Mouse (Mus musculus) brain, adult 2 months (tissue): ENCODE measurements around the gene Arhgap5.
A peak's percentile ranks its signal among the peaks of the same experiment; 100 is the strongest.
"Not testable (repeated sequence)": the region's sequence is repeated elsewhere in the genome, so short reads cannot be mapped to it uniquely, and the experiment has no call there.

ENCODE experiments used
- DNase-seq: peaks from one replicate; pipeline ENCODE4 v3.0.0; 2011; ENCODE audit warnings: low read depth, low spot score

The Arhgap5 gene

DNA sequence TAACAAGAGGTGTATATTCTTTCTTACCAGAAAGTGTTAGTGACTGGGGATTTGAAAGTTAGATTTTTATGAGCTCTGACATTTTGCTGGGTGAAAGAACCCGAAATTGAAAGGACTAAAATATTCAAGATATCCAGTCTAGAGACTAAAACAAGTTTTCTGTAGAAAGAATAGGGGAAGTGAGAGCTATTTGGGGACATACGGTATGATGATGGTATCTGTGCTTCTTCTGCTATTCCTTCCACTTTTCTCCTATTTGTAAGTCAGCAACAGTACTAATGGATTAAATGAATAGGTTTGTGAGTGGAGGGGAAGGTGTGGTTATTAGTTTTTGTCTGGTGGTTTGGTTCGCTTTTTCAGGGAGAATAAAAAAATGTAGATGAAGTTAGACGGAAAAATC is 37.5 kb downstream of the Arhgap5 start:
- no peak for DNase-seq

DNA sequence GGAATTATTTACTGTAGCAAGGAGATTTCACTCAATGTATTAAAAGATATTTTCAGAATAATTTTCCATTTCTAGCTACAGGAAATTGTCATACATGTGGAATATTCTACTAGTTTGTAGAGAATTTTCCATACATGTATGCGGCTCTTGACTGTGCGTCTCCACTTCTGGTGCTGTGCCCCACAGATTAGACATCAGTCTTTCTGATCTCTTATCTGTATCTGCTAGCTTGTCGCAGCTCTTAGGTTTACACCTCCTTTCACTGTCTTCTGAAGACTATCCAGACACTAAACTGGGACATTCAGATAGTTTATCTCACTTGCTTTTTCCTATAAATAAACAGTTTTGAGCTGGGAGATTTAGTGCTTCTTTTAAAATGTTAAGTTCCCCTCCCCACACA is 40.8 kb downstream of the Arhgap5 start:
- no peak for DNase-seq

DNA sequence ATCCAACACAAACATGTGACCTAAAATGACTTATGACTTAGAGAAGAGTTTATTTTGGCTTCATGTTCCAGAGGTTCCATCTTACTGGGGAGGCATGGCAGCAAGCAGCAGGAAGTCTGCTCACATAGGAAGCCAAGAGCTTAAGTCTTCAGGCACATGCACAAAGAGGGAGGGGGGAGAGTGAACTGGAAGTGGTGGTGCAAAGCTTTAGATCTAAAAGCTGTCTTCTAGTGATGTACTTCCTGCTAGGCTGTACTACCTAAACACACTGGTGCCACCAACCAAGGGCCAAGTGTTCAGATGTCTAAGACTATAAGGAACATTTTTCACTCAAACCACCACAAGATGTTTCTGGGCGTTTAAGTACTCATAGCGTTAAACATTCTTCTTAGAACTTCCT is 48.3 kb downstream of the Arhgap5 start:
- DNase-seq = no peak

DNA sequence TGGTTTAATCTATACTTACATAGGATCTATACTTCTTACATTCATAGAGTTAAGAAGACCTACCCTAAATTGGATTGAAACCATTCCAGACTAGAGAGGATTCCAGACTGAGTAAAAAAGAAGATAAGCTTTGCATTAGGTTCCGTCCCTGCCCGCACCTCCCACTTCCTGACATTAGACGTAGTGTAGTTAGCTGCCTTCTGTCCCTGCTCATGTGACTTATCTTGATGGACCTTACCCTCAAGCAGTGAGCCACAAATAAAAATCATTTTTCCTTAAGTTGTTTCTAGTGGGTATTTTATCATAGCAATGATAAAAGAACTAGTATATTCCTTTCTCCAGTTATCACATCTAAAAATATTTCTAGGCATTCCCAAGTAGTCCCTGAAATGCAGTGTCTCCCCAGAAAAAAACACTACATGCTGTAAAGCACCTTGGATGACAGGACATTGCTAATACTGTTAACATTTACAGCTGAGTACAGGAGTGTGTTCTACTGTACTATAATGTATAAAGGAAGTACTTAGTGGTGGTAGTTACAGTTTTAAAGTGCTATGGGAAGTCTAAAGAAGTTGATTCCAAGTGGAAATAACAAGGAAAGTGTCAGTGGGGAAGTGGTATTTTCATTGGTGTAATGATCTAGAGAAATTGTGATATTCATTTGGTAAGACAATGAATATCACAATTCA is 51.6 kb downstream of the Arhgap5 start:
- no peak for DNase-seq

DNA sequence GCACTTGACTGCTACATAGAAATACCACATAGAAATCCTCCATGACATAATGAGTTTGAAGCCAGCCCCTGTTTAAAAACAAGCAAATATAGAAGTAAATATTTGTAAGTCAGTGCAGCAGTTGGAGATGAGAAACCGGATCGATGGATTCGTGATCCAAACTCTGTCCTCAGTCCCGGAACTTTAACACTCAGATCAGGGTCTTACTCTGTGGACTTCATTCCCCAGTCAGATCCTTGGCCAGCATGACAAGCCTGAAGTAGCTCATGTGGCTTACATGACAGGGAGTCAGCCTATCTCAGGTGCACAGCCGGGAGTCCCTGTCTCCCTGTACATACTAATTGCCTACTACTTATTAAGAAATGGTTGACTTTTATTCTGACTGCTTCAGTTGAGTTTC is 61.9 kb downstream of the Arhgap5 start:
- DNase-seq = no peak

DNA sequence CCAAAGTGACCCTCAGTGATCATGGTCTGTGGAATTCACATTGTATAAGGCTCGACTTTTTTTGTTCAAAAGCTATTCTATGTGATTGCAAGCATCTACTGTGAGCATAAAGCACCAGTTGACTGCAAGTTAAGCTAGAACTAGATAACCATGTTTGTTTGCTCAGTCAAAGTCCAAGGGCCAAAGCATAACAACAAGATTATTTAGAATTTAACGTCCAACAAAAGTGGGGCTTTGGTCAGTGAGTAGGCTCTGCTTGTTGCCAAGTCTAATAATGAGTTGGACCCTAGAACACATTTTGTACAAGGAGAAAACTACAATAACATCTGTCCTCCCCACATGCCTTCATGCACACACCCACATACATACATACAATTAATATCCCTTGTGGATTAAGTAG is 69.6 kb downstream of the Arhgap5 start:
- no peak for DNase-seq

DNA sequence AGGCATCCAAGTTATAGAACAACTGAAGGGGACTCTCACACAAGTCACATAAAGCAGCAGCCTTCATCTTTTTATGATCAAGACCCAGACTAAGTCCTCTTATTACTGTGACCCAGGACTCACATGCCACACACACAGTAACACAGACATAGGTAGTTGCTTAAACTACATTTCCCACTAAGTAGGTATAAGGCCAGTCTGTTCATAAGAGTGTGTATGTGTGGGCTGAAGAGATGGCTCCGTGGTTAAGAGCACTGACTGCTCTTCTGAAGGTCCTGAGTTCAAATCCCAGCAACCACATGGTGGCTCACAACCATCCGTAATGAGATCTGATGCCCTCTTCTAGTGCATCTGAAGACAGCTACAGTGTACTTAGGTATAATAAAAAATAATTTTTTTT is 82.7 kb downstream of the Arhgap5 start:
- not testable (repeated sequence) for DNase-seq

DNA sequence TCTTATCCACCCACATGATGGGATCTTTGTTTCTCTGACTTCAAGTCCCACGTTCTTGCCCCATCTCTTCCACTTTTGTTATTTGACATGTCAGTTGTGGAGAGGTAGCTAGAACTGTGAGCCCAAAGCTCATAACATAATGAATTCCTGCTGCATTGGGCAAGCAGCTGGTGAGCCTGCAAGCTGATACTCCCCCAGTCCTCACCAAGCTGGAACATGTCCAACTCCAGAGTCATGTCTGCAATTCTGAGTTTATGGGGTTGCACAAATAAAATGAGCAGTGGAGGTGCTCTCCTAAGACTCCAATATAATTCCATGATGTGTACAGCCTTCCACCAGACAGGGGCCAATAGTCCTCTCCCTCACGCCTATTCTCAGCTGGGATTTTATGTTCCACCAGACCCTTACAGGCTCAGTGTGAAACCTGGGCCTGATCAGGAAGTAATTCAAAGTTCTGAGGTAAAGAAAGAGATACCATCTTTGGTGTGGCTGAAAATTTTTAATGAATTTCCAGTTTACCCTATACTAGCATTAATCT is 83.8 kb downstream of the Arhgap5 start:
- peak; percentile 71 for DNase-seq

DNA sequence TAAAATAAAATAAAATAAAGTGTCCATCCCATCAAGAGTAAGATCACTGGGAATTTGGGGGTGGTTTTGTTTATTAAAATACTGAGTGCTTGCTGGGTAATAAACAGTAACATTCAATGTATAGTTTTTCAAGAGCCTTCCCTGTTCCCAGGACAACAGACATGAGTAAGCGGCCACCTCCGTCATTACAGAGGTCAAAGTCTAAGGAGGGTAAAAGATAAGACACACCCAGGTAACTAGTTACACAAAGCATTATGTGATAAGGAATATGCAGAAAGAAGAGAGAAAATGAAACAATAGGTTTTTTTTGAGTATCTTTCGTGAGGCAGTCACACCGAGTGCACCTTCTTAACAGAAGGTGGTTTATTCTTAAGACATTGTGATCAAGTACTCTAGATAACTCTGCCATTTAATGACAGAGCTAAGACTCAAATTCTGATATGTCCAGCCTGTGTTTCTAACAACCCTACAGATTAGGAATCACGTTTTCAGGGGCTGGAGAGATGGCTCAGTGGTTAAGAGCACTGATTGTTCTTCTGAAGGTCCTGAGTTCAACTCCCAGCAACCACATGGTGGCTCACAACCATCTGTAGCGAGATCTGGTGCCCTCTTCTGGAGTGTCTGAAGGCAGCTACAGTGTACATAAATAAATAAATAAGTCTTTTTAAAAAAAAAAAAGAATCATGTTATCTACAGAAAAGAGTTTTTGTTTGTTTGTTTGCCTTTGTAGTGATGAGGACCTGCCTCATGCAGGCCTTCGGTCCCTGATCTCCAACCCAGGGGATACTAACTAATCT is 91.8 kb downstream of the Arhgap5 start:
- DNase-seq = no peak

DNA sequence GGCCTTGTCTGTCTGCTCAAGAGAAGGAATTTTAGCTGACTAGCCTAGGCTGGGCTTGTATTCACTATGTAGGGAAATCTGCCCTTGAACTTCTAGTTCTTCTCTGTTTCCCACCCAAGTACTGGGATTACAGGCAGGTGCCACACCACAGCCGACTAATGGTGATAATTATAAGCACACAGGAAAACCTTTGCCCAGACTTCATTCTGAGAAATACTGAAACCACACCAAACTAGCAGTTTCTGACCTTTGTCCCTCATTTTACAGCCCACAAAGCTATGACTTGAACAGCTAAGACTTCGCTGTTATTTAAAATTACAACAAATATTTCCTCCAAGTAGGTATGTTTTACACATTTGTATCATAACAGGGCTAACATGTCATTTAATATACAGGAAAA is 98.7 kb downstream of the Arhgap5 start:
- peak; percentile 25 for DNase-seq

DNA sequence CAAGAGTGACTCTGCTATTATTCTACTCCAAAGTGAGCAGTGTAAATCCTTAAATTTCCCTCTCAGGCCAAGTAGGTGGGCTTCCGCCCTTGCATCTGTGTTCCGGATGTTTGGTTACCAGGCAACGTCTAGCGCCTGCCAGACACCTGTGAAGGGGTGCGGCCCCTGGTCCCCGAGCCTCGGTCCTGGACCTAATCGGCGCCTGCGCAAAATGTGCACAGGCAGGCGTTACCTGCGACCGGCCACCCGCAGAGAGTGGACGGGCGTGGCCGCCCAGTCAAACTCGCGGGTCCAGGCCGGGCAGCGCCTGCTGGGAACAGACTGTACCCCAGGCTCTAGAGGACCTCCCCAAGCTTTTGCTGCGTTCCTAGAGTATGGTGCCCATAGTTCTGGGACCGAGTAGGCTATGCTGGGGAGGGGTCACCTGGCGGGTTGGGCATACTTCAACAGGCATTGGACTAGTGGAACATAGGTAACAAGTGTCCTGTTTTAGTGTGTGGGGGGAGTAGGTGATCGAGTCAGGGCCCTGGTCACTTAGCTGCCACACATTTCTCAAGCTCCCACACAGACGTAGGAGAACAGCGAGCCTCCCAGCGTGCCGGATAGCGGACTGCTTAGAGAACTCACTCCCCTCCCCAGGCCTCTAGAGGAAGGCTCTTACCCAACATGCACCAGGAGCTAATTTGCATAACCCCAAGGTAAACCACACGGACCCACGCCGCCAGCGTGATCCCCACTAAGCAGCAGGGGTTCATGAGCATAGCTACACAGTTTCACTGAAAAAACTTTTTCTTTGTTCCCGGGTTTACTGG is 99.3 kb downstream of the Arhgap5 start:
- DNase-seq = peak; percentile 98

DNA sequence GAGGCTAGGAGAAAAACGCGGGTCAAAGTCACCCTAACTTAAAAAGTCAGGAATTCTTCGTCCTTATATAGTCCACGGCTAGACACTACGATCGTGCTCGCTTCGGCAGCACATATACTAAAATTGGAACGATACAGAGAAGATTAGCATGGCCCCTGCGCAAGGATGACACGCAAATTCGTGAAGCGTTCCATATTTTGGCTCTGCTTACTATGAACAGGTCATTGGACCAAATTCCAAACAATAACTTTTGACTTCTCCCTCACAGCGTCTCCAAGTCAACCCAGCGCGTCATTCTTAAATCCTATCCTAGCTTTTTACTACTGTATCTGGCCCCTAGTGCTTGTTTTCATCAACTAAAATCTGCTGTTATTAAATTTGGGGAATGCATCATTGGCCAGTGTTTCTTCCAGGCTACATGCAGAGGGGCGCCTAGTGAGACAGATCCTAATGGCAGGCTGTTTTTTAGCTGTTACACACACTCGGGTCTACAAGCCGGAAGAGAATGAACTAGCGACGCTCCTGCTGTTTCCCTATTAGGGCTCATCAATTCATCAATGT is 100.0 kb downstream of the Arhgap5 start:
- peak; percentile 88 for DNase-seq

DNA sequence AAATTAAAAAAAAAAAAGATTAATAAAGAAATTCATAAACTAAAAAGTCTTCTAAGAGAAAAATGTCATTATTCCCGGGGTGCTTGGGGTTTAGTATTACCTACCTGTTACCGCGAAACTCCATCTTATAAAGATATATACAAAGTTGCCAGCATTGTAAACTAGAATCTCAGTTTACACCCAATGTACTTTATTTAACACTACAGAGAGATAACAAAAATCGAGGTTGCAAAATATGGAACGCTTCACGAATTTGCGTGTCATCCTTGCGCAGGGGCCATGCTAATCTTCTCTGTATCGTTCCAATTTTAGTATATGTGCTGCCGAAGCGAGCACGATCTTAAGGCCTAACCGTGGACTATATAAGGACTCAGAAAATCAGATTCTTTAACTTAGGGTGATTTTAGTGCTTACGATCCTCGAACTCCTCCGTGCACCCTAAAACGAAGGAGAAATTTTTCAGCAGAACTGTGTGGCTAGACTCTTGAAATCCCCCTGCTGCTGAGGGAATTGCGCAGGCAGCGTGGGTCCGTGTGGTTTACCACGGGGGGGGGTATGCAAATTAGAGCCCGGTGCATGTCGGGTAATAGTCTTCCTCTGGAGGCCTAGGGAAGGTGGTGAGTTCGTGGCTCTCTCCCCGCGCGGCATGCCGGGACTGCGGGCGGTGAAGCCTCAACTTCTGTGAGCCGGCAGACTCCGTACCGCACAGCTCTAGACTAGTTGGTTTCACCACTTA is 100.7 kb downstream of the Arhgap5 start:
- DNase-seq = peak; percentile 98

DNA sequence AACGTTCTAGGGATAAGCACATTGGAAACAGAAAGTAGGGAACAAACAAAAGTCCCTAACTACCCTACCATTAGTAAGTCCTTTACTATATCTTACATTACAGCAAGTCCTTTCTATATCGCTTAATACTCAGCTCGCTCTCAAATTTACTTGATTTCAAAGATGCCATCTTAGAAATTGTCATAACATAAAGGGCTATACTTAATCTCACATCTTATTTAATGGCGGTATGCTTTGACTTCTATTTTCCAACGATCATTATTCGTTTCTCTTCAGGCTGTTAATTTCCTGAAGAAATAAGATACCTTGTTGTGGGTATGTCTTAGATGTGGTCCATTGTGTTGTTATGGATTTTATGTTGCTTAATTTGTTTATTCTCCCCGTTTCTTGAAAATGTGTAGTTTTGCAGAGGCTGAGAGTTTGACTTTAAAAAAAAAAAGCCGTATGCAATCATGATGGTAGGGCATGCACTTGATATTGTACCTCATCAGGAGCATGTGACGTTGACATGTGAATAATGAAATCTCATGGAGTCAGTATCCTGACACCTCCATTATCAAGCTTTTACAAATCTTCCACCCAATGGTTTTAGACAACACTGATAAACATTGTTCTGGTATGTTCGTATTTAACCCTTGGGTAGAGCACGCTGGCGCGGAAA is 101.3 kb downstream of the Arhgap5 start:
- peak; percentile 13 for DNase-seq

DNA sequence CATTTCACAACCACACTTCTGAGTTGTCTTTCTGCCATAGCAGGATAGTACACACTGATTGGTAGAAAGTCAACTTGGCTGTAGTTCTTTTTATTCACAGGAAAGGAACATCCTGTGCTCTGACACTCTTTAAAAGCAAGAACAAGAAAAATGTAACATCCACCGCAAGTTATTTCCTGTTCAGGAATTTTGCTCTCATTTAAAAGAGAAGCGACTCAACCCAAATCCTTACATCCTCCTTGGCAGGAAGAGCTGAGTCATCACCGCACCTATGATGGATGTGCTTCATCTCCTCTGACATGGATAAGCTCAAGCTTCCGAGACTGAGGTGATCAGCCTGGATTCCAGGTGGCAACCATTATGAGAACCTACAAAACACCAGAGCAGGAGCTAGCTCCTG is 103.6 kb downstream of the Arhgap5 start:
- peak; percentile 24 for DNase-seq

DNA sequence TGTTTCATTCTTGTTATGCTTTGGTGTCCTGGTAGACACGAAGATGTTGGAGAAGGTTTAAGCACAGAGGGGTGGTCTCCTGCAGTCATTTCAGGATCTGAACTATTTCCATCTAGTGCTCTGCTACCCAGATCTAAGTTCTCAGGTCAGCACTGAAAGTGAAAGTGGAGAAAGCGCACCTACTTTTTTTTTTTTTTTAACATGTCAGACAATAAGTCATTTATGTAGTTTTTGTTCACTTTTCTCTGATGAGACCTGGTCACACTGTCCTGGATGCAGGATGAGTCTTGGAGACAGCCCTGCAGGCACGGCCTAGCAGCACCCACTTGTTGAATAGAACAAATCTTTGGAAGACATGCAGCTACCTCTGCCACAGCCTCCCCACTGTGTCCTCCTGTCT is 111.9 kb downstream of the Arhgap5 start:
- DNase-seq = no peak

DNA sequence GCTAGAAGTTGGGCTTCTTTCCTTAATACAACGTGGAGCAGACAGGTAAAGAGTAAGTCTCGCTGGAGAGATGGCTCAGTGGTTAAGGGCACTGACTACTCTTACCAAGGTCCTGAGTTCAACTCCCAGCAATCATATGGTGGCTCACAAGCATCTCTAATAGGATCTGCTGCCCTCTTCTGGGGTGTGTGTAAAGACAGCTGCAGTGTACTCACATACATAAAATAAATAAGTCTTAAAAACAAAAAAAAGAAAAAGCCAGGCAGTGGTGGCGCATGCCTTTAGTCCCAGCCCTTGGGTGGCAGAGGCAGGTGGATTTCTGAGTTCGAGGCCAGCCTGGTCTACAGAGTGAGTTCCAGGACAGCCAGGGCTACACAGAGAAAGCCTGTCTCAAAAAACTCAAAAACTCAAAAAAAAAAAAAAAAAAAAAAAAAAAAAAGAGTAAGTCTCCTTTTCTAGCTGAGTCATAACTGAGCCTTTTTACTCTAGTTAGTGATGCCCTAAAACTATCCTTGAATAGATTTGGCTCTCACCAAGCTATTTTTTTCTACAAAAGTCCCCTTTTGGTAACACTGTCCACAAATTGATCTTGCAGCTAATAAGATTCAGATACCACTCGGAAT is 114.8 kb downstream of the Arhgap5 start:
- DNase-seq = no peak

DNA sequence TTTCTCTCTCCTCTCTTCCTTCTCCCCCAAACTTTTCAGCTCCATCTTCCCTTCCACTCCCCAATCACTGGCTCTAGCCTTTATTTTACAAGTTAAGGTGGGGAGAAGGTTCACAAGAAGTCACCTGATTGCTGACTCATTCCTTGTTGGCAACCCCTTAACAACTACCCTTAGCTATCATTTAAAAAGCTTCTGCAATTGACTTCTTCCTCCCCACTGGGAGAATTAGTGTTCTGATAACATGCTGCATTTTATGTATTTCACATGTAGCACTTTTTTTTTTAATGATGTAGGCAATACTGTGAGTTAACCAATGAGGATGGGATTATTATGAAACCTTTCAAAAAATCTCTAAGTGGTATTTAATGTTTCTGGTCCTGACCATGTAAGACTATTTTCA is 115.9 kb downstream of the Arhgap5 start:
- DNase-seq = no peak
